Mouse (Mus musculus) G1E (cell line): ENCODE measurements at regions not wholly inside any gene's neighbourhood (a gene's known extent, or its start where the extent isn't known, plus 50 kb on each side); places are given as distances from the start of the nearest gene placed in this dataset.

Source experiments
- ATAC-seq: 2 replicates; pipeline ENCODE4 v1.8.0; 2016; ENCODE audit warnings: mild to moderate bottlenecking; ENCODE audit not compliant: insufficient number of reproducible peaks, poor library complexity, low FRiP score, severe bottlenecking; ENCODE audit errors: extremely low read depth
- DNase-seq: peaks from one replicate; pipeline ENCODE4 v3.0.0; 2012; ENCODE audit warnings: low spot score
- H3K27me3 ChIP-seq: 2 replicates; pipeline ENCODE4 v1.6.1; 2012; ENCODE audit warnings: mild to moderate bottlenecking, low read length, inconsistent platforms; ENCODE audit not compliant: insufficient read depth
- H3K36me3 ChIP-seq: replicated peaks from 2 replicates; pipeline ENCODE3; 2012; ENCODE audit warnings: mild to moderate bottlenecking, inconsistent platforms
- H3K4me1 ChIP-seq: 2 replicates; pipeline ENCODE4 v1.6.1; 2012; ENCODE audit warnings: low read depth, low read length, inconsistent platforms, mixed read lengths; ENCODE audit not compliant: insufficient read depth
- H3K4me3 ChIP-seq: 2 replicates; pipeline ENCODE4 v1.5.1; 2012; ENCODE audit warnings: low read depth, mild to moderate bottlenecking, inconsistent platforms, low read length, moderate library complexity, mixed read lengths
- H3K9me3 ChIP-seq: replicated peaks from 2 replicates; pipeline ENCODE4 v1.6.1; 2012; ENCODE audit warnings: inconsistent platforms
- CTCF ChIP-seq: IDR thresholded peaks from 2 replicates; pipeline ENCODE4 v1.5.1; 2012; ENCODE audit warnings: low read depth, low read length, inconsistent platforms, mixed read lengths
- GATA1 ChIP-seq: IDR thresholded peaks from 2 replicates; pipeline ENCODE4 v1.6.1; 2012; ENCODE audit warnings: borderline replicate concordance, low read length, inconsistent platforms, mixed read lengths
- GATA2 ChIP-seq: IDR thresholded peaks from 2 replicates; pipeline ENCODE4 v1.6.1; 2012; ENCODE audit warnings: low read depth, low read length, inconsistent platforms, borderline replicate concordance
- POLR2AphosphoS5 ChIP-seq: IDR thresholded peaks from 2 replicates; pipeline ENCODE4 v1.6.1; 2012; ENCODE audit warnings: low read depth, low read length, inconsistent platforms; ENCODE audit not compliant: insufficient replicate concordance
- TAL1 ChIP-seq: conservative IDR thresholded peaks from 2 replicates; pipeline ENCODE4 v1.6.1; 2012; ENCODE audit warnings: low read depth, low read length, inconsistent platforms, mixed read lengths

DNA sequence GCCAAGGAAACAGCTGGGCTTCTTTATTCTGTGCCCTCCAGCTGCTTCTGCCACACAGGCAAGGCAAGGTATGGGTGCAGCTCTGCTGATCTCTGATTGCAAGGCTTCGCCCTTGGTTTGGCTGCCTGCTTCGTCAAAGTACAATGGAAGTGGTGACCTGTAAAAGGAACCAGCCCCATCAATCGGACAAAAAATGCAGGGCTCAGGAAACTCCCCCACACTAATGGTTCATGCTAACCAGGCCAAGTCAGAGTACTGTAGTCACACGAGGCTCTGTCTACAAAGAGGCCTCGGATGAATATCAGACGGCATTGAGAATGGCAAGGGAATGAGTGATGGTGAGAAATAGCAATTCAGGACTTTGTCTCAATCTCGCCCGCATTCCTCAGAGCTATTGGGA, 433.8 kb downstream of the Meis1 start:
- DNase-seq (no peak), ATAC-seq (no peak)
- Histone ChIP-seq H3K27me3 (no peaks in the 10 kb centered on the region), H3K4me3 (no peak overlapping the region), H3K9me3 (no peaks in the 10 kb centered on the region), H3K36me3 (no peaks in the 10 kb centered on the region), H3K4me1 (no peaks in the 10 kb centered on the region)
- TF ChIP-seq GATA1 (no peak), CTCF (no peak), POLR2AphosphoS5 (no peak), TAL1 (no peak), GATA2 (no peak)

DNA sequence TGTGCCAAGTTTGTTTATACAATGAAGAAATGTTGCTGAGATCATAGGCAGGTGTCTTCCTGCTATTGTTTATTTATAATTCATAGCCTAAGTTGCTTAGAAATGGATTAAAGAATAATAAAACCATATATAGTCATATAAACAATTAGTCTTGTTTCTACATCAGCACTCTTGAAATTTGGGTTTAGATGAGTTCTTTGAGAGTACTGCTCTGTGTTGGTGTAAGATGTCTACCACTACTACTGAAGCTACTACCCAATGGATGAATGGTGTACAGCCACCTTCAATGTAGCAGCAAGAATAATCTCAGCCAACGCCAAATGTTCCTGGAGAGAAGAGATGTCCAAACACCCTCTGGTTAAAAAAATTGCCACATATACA, 436.0 kb downstream of the Meis1 start:
- Histone ChIP-seq H3K9me3 (no peaks in the 10 kb centered on the region), H3K36me3 (no peaks in the 10 kb centered on the region), H3K27me3 (no peaks in the 10 kb centered on the region), H3K4me1 (no peaks in the 10 kb centered on the region), H3K4me3 (no peak overlapping the region)
- DNase-seq: no peak
- TF ChIP-seq GATA2 (no peak), GATA1 (no peak), TAL1 (no peak), POLR2AphosphoS5 (no peak), CTCF (no peak)
- ATAC-seq: no peak

DNA sequence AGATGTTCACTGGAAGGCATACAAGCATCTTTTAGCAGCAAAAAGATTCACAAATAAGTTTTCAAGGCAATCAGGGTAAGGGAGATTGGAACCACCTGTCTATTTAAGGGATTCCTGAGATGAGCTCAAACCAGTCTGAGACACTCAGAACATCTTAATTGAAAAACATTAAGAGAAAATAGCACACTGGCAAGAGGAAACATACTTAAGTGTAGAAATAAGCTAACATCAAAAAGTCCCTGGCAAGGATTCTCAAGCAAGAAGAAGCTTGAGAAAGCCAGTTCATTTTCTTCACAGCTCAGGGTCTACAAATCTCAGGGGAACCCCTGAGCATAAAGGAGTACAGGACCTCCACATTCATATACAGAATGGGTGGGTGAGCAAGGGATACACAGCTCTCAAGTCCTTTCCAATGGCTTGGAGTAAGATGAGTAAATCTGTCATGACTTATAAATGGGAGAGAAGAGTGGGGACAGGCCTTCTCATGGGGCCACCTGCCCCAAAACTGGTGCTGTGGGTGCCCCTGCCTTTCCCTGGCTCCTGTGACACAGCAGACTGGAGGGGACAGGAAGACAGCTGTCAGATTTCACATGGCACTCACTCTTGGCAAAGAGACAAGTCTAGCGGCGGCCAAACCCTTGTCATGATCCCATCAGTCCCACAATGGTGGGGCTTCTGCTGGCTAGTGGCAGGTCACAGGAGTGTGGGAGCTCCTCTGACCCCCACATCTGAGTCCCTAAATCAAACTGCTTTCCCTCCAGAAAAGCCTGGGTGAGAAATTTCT, 436.6 kb downstream of the Meis1 start:
- DNase-seq: no peak
- ATAC-seq: no peak
- TF ChIP-seq GATA2 (no peak), CTCF (no peak), GATA1 (no peak), POLR2AphosphoS5 (no peak), TAL1 (no peak)
- no peaks in the 10 kb centered on the region for H3K36me3 ChIP-seq
- H3K4me1 ChIP-seq: no peaks in the 10 kb centered on the region
- no peaks in the 10 kb centered on the region for H3K27me3 ChIP-seq
- no peaks in the 10 kb centered on the region for H3K9me3 ChIP-seq
- no peak overlapping the region for H3K4me3 ChIP-seq

DNA sequence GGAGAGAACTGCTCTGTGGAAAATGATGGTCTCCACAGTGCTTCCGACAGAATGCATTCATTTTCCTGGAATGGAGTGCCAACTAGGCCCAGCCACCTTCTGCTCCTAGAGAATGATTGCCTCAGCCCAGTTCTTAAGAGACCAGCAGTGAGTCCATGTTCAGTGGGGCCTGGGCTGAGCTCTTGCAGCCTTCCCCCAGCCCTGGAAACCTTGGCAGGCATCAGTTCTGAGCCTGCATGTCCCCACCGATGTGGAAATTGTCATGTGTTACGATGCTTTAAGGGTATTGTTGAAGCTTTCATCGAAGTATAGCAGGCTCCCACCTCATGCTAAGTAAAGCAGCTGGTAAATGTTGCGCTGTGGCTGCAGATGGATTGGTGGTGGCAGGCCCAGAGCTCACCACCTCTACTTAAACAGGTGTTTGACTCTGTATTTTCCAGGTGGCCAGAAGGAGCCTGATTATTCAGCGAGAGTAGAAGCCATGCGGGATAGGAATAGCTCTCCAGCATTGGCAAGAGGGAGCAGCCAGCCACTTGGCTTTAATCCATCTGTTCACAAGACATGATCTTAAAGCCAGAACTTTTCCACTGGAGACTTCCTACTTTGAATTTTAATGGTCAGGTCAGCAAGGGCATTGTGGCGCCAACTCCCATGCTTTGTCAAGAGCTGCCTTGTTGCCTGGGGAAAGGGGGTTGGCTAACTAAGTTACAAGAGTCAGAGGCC, 437.5 kb downstream of the Meis1 start:
- ATAC-seq: no peak
- H3K4me3 ChIP-seq: no peak overlapping the region
- H3K4me1 ChIP-seq: no peaks in the 10 kb centered on the region
- no peaks in the 10 kb centered on the region for H3K9me3 ChIP-seq
- no peaks in the 10 kb centered on the region for H3K36me3 ChIP-seq
- TF ChIP-seq GATA1: no peak
- no peak for TF ChIP-seq GATA2
- TF ChIP-seq TAL1: no peak
- no peak for TF ChIP-seq CTCF
- TF ChIP-seq POLR2AphosphoS5: no peak
- DNase-seq: no peak
- no peaks in the 10 kb centered on the region for H3K27me3 ChIP-seq

- H3K4me3 ChIP-seq: no peak overlapping the region
- DNase-seq (no peak), ATAC-seq (no peak)
- H3K4me1 ChIP-seq: no peaks in the 10 kb centered on the region
- TF ChIP-seq GATA2: no peak
- TF ChIP-seq TAL1: no peak
- no peak for TF ChIP-seq POLR2AphosphoS5
- no peak for TF ChIP-seq CTCF
- no peak for TF ChIP-seq GATA1
- H3K27me3 ChIP-seq: no peaks in the 10 kb centered on the region
- H3K9me3 ChIP-seq: no peaks in the 10 kb centered on the region
- H3K36me3 ChIP-seq: no peaks in the 10 kb centered on the region
Observed at GRCm38 (mm10) chr11:18571557-18572209, 447.1 kb downstream of the Meis1 start.

- Histone ChIP-seq H3K4me1 (no peaks in the 10 kb centered on the region), H3K36me3 (no peaks in the 10 kb centered on the region), H3K9me3 (no peaks in the 10 kb centered on the region), H3K27me3 (no peaks in the 10 kb centered on the region), H3K4me3 (no peak overlapping the region)
- TF ChIP-seq TAL1 (no peak), CTCF (no peak), GATA1 (no peak), GATA2 (no peak), POLR2AphosphoS5 (no peak)
- ATAC-seq (no peak), DNase-seq (no peak)
Observed at GRCm38 (mm10) chr11:18563011-18563410, 455.8 kb downstream of the Meis1 start.
